Mouse (Mus musculus) forebrain, postnatal 0 days (tissue): ENCODE measurements at regions not wholly inside any gene's neighbourhood (a gene's known extent, or its start where the extent isn't known, plus 50 kb on each side); places are given as distances from the start of the nearest gene placed in this dataset.

Experiments used
- ATAC-seq: fragments of 200-750 bp; cut with Nextera tagmentation; 2 replicates; pipeline ENCODE4 v1.8.0; 2017; ENCODE audit warnings: mild to moderate bottlenecking, moderate library complexity
- DNase-seq: peaks from one replicate; pipeline ENCODE4 v3.0.0-alpha.2; 2015
- H3K27ac ChIP-seq: fragments of 300-500 bp; sonication (generic); 2 replicates; pipeline ENCODE4 v1.5.1; 2014; ENCODE audit warnings: low read depth, mild to moderate bottlenecking, antibody characterized with exemption, low read length, moderate library complexity, mixed read lengths
- H3K27me3 ChIP-seq: fragments of 300-500 bp; sonication (generic); 2 replicates; pipeline ENCODE4 v1.6.1; 2014; ENCODE audit warnings: mild to moderate bottlenecking, low read length, mixed read lengths; ENCODE audit not compliant: insufficient read depth
- H3K36me3 ChIP-seq: fragments of 300-500 bp; sonication (generic); 2 replicates; pipeline ENCODE4 v1.6.1; 2014; ENCODE audit warnings: mild to moderate bottlenecking, moderate library complexity; ENCODE audit not compliant: insufficient read depth
- H3K4me1 ChIP-seq: fragments of 300-500 bp; sonication (generic); 2 replicates; pipeline ENCODE4 v1.6.1; 2014; ENCODE audit warnings: antibody characterized with exemption; ENCODE audit not compliant: insufficient read depth
- H3K4me2 ChIP-seq: fragments of 300-500 bp; sonication (generic); 2 replicates; pipeline ENCODE4 v1.6.1; 2014; ENCODE audit warnings: low read depth, mild to moderate bottlenecking, moderate library complexity
- H3K4me3 ChIP-seq: fragments of 300-500 bp; sonication (generic); 2 replicates; pipeline ENCODE4 v1.5.1; 2014; ENCODE audit warnings: low read depth, low read length, mixed read lengths
- H3K9ac ChIP-seq: fragments of 300-500 bp; sonication (generic); 2 replicates; pipeline ENCODE4 v1.6.1; 2014; ENCODE audit warnings: mild to moderate bottlenecking
- H3K9me3 ChIP-seq: fragments of 300-500 bp; sonication (generic); 2 replicates; pipeline ENCODE4 v1.6.1; 2016; ENCODE audit warnings: low read length
- CTCF ChIP-seq: sonication (generic); IDR thresholded peaks from 2 replicates; pipeline ENCODE4 v1.5.1; 2016; ENCODE audit warnings: antibody characterized with exemption, control low read depth, low read depth
- WGBS: fragments of 180-500 bp; shearing (Covaris S2); extraction: QIAGEN DNeasy Blood & Tissue Kit; methylation state at CpG from one replicate; pipeline ENCODE4 v1.1.7; 2014; 5-methylcytosine and 5-hydroxymethylcytosine counted together

- Histone ChIP-seq H3K4me3 (no peak overlapping the region), H3K9ac (no peak overlapping the region), H3K4me1 (no peaks in the 10 kb centered on the region), H3K27ac (no peak overlapping the region), H3K36me3 (no peaks in the 10 kb centered on the region), H3K27me3 (no peaks in the 10 kb centered on the region), H3K9me3 (no peaks in the 10 kb centered on the region), H3K4me2 (no peak overlapping the region)
- no peak for TF ChIP-seq CTCF
- no peak for ATAC-seq
- no peak for DNase-seq
- WGBS = 79% methylated on average over 3 of the region's 5 CpGs
Observed at GRCm38 (mm10) chr1:125507786-125508514, 52.4 kb upstream of the Slc35f5 start.

- no peaks in the 10 kb centered on the region for H3K36me3 ChIP-seq
- no peak for TF ChIP-seq CTCF
- H3K27me3 ChIP-seq = no peaks in the 10 kb centered on the region
- H3K4me2 ChIP-seq = no peak overlapping the region
- H3K4me1 ChIP-seq = no peaks in the 10 kb centered on the region
- WGBS = 68% methylated on average over 5 of the region's 5 CpGs
- H3K27ac ChIP-seq = no peak overlapping the region
- ATAC-seq (no peak), DNase-seq (no peak)
- H3K4me3 ChIP-seq = no peak overlapping the region
- no peaks in the 10 kb centered on the region for H3K9me3 ChIP-seq
- H3K9ac ChIP-seq = no peak overlapping the region
Observed at GRCm38 (mm10) chr1:125508594-125509257, 51.7 kb upstream of the Slc35f5 start.
